Mouse (Mus musculus) c-Kit-positive CD71-positive TER-119-negative erythroid progenitor cells, embryonic 14.5 days (primary cell): ENCODE measurements around the gene Pdgfb.

ENCODE experiments used
- DNase-seq: peaks from one replicate; pipeline ENCODE4 v3.0.0-alpha.2; 2013; ENCODE audit warnings: low read depth

The Pdgfb gene

GRCm38 (mm10) chr15:79958418-79958817, 56.4 kb downstream of the Pdgfb start:
- DNase-seq, result no peak

GRCm38 (mm10) chr15:79956559-79956958, 58.2 kb downstream of the Pdgfb start:
- DNase-seq, result no peak

GRCm38 (mm10) chr15:79953470-79953869, 61.3 kb downstream of the Pdgfb start:
- DNase-seq, result no peak

GRCm38 (mm10) chr15:79952504-79953231, 62.1 kb downstream of the Pdgfb start:
- DNase-seq, result no peak

- DNase-seq, result no peak
These were observed 62.9 kb downstream of the Pdgfb start for GRCm38 (mm10) chr15:79951730-79952503.

- DNase-seq, result no peak
These were observed 63.6 kb downstream of the Pdgfb start for GRCm38 (mm10) chr15:79951226-79951625.

GRCm38 (mm10) chr15:79950250-79951025, 64.3 kb downstream of the Pdgfb start:
- no peak for DNase-seq

- no peak for DNase-seq
These were observed 67.1 kb downstream of the Pdgfb start for GRCm38 (mm10) chr15:79947681-79948080.

- no peak for DNase-seq
These were observed 68.0 kb downstream of the Pdgfb start for GRCm38 (mm10) chr15:79946790-79947189.

- peak; percentile 81 for DNase-seq
These were observed 68.8 kb downstream of the Pdgfb start for GRCm38 (mm10) chr15:79946022-79946421.
